Mouse (Mus musculus) urinary bladder, postnatal 10 days (tissue): Measurements from ENCODE around the gene B3gat2.
A peak's percentile ranks its signal among the peaks of the same experiment; 100 is the strongest.

Experiments
- DNase-seq: peaks from one replicate; pipeline ENCODE4 v3.0.0; 2022; ENCODE audit warnings: low spot score

Gene B3gat2

DNA sequence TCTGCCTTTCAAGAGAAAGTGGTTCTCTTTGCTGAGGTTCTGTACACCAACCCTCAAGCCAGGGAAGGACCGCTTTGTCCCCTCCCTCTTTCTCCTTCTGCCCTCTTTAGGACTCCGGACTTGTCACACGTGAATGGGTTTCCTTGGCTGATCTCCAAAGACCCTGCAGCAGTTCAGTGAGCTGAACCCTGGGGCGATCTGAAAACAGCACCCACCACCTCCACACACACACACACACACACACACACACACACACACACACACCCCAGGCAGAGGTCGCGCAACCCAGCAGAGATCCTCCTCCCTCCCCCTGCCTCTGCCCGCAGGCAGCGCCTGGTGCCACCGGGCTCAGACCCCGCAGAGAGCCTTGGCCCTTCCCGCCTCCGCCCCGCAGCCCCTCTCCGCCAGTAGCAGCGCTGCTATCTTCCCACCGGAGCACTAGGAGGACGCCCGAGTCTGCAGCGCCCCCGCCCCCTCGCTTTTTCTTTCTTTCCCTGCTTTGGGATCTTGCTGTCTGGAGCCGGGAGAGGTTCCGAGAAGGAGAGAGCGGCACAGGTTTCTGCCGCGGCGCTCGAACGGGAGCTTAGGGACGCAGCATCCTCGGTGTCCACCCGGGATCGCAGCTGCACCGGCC lies at the start of gene B3gat2:
Gene B3gat2 (plus strand): TSS at position 252 of the 634 bp plus-strand sequence.
- DNase-seq, result no peak

GRCm38 (mm10) chr1:23720326-23720725 lies 41.2 kb upstream of the B3gat2 start:
- DNase-seq, result no peak

DNA sequence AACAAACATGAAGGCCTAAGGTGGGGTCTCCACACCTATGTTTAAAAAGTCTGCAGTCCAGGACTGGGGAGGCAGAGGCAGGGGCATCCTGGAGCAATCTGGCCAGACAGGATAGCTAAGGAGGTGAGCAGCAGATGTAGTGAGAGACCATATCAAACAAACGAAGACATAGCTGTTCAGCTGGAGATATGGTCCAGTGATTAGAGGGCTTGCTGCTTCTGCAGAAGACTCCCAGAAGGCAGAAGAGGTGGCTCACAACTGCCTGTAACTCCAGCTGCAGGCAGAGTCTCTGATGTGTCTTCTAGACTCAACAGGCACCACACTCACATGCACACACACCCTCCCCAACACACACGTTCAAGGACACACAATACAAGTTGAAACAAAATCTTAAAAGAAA lies 40.5 kb upstream of the B3gat2 start:
- DNase-seq, result no peak

DNA sequence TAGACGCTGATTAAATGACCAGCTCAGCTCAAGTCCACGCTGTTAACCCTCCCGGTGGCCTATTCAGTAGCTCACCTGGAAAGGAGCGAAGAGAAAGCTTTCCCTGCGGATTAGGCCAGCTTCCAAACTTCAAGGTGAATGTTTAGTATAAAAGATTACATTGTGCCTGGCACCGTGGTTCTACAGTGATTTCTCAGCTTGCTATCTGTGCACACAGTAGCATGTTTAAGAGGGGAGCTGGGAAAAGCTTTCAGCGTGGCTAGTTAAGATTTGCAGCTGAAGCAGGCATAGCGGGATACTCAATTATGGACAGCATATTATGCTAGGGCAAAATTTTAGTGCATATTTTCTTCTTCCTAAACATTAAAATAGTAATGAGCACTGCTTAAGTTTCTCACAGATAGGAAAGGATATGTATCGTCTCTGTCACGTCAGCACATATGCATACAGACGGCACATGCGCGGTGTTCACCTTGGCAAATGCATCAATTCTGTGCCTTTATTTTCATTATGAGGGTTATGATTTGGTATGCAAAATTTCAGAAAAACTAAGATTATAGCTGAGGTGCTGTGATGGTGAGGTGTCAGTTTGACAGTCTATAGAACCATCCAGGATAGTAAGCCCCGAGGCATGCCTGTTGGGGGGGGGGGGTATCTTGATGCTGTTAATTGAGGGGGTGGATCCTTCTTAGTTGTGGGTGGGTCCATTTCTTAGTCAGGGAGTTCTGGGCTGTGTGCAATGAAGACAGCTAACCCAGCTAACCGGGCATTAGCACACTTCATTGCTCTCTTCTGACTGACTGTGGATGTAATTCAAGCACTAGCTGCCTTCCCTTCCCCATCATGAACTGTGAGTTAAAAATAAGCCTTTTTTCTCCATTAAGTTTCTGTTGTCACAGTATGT lies 38.8 kb upstream of the B3gat2 start:
- DNase-seq, result no peak

DNA sequence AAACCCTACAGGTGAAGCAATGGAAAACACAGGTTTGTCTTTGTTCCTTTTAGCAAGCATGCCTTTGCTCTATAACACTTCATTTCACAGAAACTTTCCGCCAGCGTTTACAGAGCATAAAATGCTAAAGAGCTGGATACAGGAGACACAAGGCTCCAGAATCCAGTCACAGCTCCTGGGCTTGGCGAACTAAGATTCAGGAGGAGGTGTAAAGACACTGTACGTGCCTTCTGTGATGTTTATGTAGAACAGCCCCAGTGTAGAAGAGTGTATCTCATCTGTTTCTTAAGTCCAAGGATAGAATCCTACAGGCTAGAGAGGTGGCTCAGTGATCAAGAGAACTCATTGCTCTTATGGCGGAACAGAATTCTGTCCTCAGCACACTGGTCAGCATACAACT lies 30.2 kb upstream of the B3gat2 start:
- no peak for DNase-seq

- DNase-seq, result no peak
Measured at GRCm38 (mm10) chr1:23750864-23751532, 10.6 kb upstream of the B3gat2 start.

DNA sequence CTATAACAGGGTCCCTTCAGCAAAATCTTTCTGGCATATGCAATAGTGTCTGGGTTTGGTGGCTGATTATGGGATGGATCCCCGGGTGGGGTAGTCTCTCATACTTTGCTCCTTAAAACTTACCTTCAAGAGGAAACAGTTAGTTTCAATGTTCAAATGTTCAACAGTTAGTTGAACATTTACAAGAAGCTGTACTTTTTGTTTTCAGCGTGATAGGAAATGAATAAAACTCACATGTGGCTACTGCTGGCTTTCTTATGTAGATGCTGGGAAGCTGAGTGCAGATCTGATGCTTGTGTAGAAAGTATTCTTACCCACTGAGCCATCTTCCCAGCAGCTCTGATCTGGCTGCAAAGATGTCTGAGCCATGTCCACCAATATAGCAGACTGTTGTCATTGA lies 8.5 kb upstream of the B3gat2 start:
- DNase-seq, result no peak

GRCm38 (mm10) chr1:23753591-23753990 lies 8.0 kb upstream of the B3gat2 start:
- DNase-seq, result no peak

GRCm38 (mm10) chr1:23754340-23754739 lies 7.2 kb upstream of the B3gat2 start:
- no peak for DNase-seq

DNA sequence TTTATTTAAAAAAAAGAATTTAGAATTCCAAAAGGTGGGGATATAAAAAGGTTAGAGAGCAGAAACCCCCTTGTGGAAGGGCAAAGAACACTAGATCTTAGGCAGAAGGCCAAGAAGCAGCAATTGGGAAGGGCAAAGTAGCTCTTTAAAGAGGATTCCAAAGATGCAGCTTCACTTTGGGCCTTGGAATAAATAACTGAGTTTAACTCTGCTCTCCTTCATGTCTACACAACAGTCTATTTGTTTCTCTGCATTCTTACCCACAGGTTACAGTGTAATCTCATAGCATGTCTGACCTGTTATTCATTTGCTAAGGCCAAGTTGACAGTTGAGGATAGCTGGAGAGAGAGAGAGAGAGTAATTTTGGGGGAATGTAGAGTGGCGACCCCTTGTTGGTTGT lies 6.6 kb upstream of the B3gat2 start:
- DNase-seq, result no peak

DNA sequence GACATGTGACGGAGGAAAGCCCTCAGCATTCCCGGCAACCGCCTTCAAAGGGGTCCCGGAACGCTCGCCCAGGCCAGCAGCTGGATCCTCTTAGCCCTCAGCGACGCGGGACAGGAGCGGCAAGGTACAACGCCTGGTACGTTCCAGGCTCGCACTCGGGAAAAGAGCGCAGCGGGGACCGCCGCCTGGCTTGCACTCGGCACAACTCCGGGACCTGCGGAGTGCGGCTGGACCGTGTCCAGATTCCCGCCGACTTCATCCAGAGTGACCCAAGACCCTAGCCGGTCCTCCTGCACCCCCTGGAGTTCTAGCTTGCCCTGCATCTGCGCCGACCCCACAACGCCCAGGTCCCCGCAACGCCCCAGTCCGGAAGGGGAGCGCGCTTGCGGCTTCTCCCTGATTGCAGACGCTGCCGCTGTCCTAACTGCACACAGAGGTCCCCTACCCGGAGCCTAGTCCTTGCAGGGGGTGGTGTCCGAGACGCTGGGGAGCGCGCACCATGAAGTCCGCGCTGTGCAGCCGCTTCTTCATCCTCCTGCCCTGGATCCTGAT lies 659 bp downstream of the B3gat2 start:
- DNase-seq, result no peak

GRCm38 (mm10) chr1:23762782-23763630 lies 1.5 kb downstream of the B3gat2 start:
- peak; percentile 68 for DNase-seq

DNA sequence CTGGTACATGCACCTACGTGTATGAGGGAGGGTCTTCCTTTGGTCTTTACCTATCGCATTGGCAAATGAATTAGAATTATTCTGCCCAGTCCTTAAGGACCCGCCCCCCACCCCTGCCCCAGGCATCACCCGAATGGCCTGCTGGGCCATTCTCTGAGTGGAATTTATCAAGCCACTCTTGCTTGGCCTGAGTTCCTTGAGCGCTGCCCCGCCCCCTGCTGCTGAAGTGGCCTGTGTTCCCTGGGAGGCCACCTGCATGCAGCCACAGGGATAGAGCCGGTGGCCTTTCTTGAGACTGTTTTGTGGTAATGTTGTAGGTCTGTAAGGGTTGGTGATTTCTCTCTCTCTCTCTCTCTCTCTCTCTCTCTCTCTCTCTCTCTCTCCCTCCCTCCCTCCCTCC lies 2.2 kb downstream of the B3gat2 start:
- no peak for DNase-seq

GRCm38 (mm10) chr1:23764710-23765109 lies 3.2 kb downstream of the B3gat2 start:
- DNase-seq, result no peak

GRCm38 (mm10) chr1:23773039-23773438 lies 11.5 kb downstream of the B3gat2 start:
- no peak for DNase-seq

GRCm38 (mm10) chr1:23792737-23793533 lies 31.4 kb downstream of the B3gat2 start:
- peak; percentile 29 for DNase-seq

DNA sequence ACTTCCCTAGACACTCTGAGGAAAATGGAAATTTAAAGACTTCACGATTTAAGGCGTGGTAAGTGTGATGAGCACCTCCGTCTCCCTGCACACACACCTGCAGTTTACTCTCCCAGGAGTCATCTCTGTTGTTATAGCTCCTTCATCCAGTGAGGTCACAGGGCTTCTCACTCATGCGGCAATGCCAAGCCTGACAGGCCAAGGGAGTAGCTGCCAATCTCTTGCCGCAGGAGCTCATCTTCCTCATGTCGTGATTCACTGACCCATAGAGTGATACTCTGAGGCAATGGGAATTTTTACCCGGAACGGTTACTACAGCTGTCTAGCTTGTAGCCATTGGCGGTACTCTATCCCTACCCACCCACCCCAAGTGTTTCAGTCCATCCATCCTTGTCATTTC lies 36.8 kb downstream of the B3gat2 start:
- no peak for DNase-seq

GRCm38 (mm10) chr1:23821615-23822014 lies 60.1 kb downstream of the B3gat2 start:
- no peak for DNase-seq

DNA sequence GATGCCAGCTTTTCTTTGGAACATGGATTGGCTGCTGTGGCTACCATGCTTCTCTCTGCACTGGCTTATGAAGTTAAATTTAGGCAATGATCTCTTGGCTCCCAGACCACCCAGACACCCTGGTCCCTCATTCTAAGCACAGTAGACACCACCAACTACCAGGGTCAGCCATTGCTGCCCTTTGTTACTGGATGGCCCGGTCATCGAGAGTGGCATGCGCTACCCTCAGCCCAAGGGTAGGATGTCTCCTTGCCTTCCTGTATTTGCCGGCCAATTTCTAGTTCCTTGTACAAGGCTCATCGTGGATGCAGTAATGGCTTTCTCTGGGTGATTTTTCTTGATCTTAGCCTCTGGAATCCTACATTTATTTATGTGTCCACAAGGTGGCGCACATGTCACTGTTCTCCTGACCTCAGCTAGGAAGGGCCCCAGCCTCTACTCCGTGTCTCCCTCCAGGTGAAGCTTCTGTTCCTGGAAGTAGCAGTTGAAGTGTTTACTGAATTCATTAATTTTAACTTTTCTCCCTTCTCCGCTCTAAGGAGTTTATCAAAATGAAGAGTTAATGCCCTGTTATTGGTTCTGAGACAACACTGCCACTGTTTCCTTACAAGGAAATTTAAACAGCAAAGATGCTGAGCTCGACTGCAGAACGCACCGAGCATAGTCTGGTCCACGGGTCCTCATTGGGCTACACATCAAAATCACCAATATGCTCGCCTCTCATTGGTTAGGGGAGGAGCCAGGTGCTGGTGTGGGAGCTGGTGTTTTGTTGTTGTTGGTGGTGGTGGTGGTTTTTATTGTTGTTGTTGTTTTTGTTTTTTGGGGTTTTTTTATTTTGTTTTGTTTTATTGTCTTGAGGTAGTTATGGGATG lies 65.6 kb downstream of the B3gat2 start:
- DNase-seq, result no peak

DNA sequence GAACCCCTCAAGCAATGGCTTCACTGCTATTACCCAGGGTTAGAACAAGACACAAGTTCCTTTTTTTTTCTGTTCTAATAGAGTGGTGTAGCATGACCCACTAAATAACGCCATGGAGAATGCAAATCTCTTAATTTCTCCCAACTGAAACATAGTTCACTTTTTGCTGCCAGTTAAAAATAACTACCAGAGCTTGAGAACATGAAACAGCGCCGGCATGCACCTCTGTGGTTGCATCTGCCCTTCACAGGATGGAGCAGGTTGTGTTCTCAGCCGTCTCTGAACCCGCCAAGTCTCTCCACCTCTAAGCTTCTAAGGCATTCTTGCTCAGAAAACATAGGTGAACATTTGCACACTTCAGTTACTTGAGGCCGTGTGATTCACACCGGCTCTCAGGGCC lies 72.7 kb downstream of the B3gat2 start:
- no peak for DNase-seq
